Comparison of ENCODE assay signal across 10 mouse cellular contexts in the genomic region with DNA sequence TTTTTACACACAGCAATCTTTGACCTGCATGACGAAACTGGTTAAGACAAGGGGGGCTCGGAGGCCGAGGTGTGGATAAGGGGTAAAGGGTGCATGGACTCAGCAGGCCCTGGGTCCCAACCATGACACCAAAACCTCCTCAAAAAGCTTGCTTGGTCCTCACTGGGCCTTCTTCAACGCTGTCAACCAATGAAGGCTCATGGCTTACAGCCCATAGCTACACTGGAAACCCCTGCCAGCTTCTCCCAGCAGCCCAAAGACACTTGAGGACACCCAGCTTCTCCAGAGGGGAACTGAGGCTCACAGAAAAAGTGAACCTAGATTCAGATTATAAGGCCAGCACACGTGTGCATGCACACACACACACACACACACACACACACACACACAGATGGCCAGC. TPM values are rescaled to one million over a fixed set of nuclear protein-coding genes. Genes with fewer than 3 reads are reported as not detected.
A peak's percentile ranks its signal among the peaks of the same experiment; 100 is the strongest.
DNase-seq lines count a peak whose midpoint lies in the region; ATAC-seq and TF ChIP-seq lines count a peak whose summit lies in the region.
"Had no signal": no experiment of that assay in that cellular context is flagged by ENCODE, and none has a peak within 500 bp of the region (broad histone marks: within the 10 kb centered on the region; RNA-seq: fewer than 3 reads in every experiment).

No protein-coding gene starts in this region.

- no peak for DNase-seq in heart, adult 8-10 months (ENCODE audit: low spot score)
- DNase-seq in stomach, postnatal 0 days (ENCODE audit: low spot score), result no peak
- DNase-seq in hindbrain, postnatal 0 days (ENCODE audit: low spot score), result peak; percentile 28
- DNase-seq in layer of hippocampus, adult 2 months (ENCODE audit: low spot score in 2 of 2), result no peak
- DNase-seq: gastrocnemius, postnatal 25 days had no signal

- H3K27ac ChIP-seq in heart, embryonic 15.5 days, result peak overlapping the region; percentile 41
- H3K27ac ChIP-seq in stomach, embryonic 14.5 days (ENCODE audit: low read length), result peak overlapping the region; percentile 10; the same call in 1 of the 2 replicates
- no peak overlapping the region for H3K27ac ChIP-seq in stomach, postnatal 0 days (replicated peaks)
- no peak overlapping the region for H3K27ac ChIP-seq in hindbrain, postnatal 0 days
- H3K27ac ChIP-seq in layer of hippocampus, adult 2 months, result no peak overlapping the region
- H3K27ac ChIP-seq: stomach, embryonic 15.5 days had no signal

- H3K36me3 ChIP-seq in heart, embryonic 15.5 days, result no peaks in the 10 kb centered on the region
- no peaks in the 10 kb centered on the region for H3K36me3 ChIP-seq in stomach, embryonic 14.5 days (ENCODE audit: control insufficient read depth, insufficient read depth, low read length)
- no peaks in the 10 kb centered on the region for H3K36me3 ChIP-seq in stomach, postnatal 0 days (ENCODE audit: control insufficient read depth, insufficient read depth, low read length)
- no peaks in the 10 kb centered on the region for H3K36me3 ChIP-seq in hindbrain, postnatal 0 days (ENCODE audit: insufficient read depth, low read length)
- H3K36me3 ChIP-seq: stomach, embryonic 15.5 days had no signal

- H3K9ac ChIP-seq in heart, embryonic 15.5 days, result no peak overlapping the region
- H3K9ac ChIP-seq in stomach, embryonic 14.5 days (replicated peaks; ENCODE audit: low read depth, low read length), result no peak overlapping the region
- no peak overlapping the region for H3K9ac ChIP-seq in stomach, postnatal 0 days (ENCODE audit: low read length)
- H3K9ac ChIP-seq in hindbrain, postnatal 0 days (replicated peaks; ENCODE audit: low read length), result no peak overlapping the region
- H3K9ac ChIP-seq: stomach, embryonic 15.5 days had no signal

- peaks cover 64% of the 10 kb centered on the region for H3K4me1 ChIP-seq in heart, embryonic 15.5 days (replicated peaks)
- peaks cover 25% of the 10 kb centered on the region for H3K4me1 ChIP-seq in stomach, embryonic 14.5 days (ENCODE audit: control insufficient read depth, insufficient read depth, low read length)
- H3K4me1 ChIP-seq in stomach, postnatal 0 days (replicated peaks; ENCODE audit: control insufficient read depth, insufficient read depth), result no peaks in the 10 kb centered on the region; the same call in 1 of the 2 replicates
- peaks cover 26% of the 10 kb centered on the region for H3K4me1 ChIP-seq in hindbrain, postnatal 0 days (ENCODE audit: insufficient read depth, low read length)

- H3K4me2 ChIP-seq in heart, embryonic 15.5 days, result no peak overlapping the region
- H3K4me2 ChIP-seq in stomach, embryonic 14.5 days (replicated peaks; ENCODE audit: low read depth, low read length), result no peak overlapping the region
- H3K4me2 ChIP-seq in stomach, postnatal 0 days (replicated peaks; ENCODE audit: low read depth), result no peak overlapping the region
- H3K4me2 ChIP-seq in hindbrain, postnatal 0 days (ENCODE audit: low read depth, low read length), result no peak overlapping the region
- H3K4me2 ChIP-seq: stomach, embryonic 15.5 days had no signal

- no peak overlapping the region for H3K4me3 ChIP-seq in heart, embryonic 15.5 days
- no peak overlapping the region for H3K4me3 ChIP-seq in stomach, embryonic 14.5 days (ENCODE audit: low read depth, low read length)
- H3K4me3 ChIP-seq in stomach, postnatal 0 days (ENCODE audit: low read depth, low read length), result no peak overlapping the region
- H3K4me3 ChIP-seq in hindbrain, postnatal 0 days (ENCODE audit: low read length), result no peak overlapping the region
- H3K4me3 ChIP-seq in layer of hippocampus, adult 2 months, result no peak overlapping the region
- H3K4me3 ChIP-seq: stomach, embryonic 15.5 days had no signal

- H3K27me3 ChIP-seq in heart, embryonic 15.5 days, result no peaks in the 10 kb centered on the region
- no peaks in the 10 kb centered on the region for H3K27me3 ChIP-seq in stomach, embryonic 14.5 days (ENCODE audit: control insufficient read depth, insufficient read depth, low read length)
- H3K27me3 ChIP-seq in stomach, postnatal 0 days (ENCODE audit: control insufficient read depth, insufficient read depth, low read length), result no peaks in the 10 kb centered on the region
- H3K27me3 ChIP-seq in hindbrain, postnatal 0 days (ENCODE audit: insufficient read depth, low read length), result no peaks in the 10 kb centered on the region
- H3K27me3 ChIP-seq: stomach, embryonic 15.5 days had no signal

- 21% methylated on average over 5 of the region's 5 CpGs for WGBS in heart, embryonic 15.5 days
- 37% methylated on average over 5 of the region's 5 CpGs for WGBS in stomach, embryonic 14.5 days
- WGBS in stomach, postnatal 0 days, result 52% methylated on average over 5 of the region's 5 CpGs
- WGBS in hindbrain, postnatal 0 days, result 21% methylated on average over 5 of the region's 5 CpGs

- H3K9me3 ChIP-seq in heart, embryonic 15.5 days (replicated peaks), result no peaks in the 10 kb centered on the region
- no peaks in the 10 kb centered on the region for H3K9me3 ChIP-seq in stomach, embryonic 14.5 days (ENCODE audit: control insufficient read depth, low read depth, low read length)
- no peaks in the 10 kb centered on the region for H3K9me3 ChIP-seq in stomach, postnatal 0 days (ENCODE audit: control insufficient read depth, low read length)
- H3K9me3 ChIP-seq in hindbrain, postnatal 0 days (ENCODE audit: low read length), result no peaks in the 10 kb centered on the region
- H3K9me3 ChIP-seq: stomach, embryonic 15.5 days had no signal

- TF ChIP-seq EP300 in stomach, postnatal 0 days (optimal IDR thresholded peaks at IDR 0.05), result no peak

- no peak for TF ChIP-seq CTCF in stomach, postnatal 0 days (IDR thresholded peaks at IDR 0.05; ENCODE audit: low read depth)
- TF ChIP-seq CTCF in hindbrain, postnatal 0 days (IDR thresholded peaks at IDR 0.05; ENCODE audit: low read depth), result no peak
- no peak for TF ChIP-seq CTCF in layer of hippocampus, adult 2 months (conservative IDR thresholded peaks at IDR 0.05)

- ATAC-seq in heart, embryonic 15.5 days (replicated peaks; ENCODE audit: insufficient number of reproducible peaks, insufficient read depth, low FRiP score, low read depth), result no peak
- no peak for ATAC-seq in stomach, embryonic 14.5 days (ENCODE audit: insufficient number of reproducible peaks, insufficient read depth, low FRiP score, low read depth)
- no peak for ATAC-seq in stomach, postnatal 0 days (ENCODE audit: low FRiP score, low TSS enrichment)
- ATAC-seq in hindbrain, postnatal 0 days, result no peak
- ATAC-seq in activated CD4-positive, CD25-positive, alpha-beta regulatory T cell, adult 4 months, result no peak

RNA-seq across cellular contexts. Expression of a gene that starts 19.3 kb away (rescaled TPM):
- polyA plus RNA-seq in heart, embryonic 15.5 days (2015; fragmentation: Nextera tagmentation; extraction: Ambion mirVana), result 4.7 and 5.7 TPM in 2 replicates
- total RNA-seq in heart, adult 8-10 months (2022), result 10 to 100 TPM; 38.2 to 46.2 (median 40.0) TPM
- polyA plus RNA-seq in stomach, embryonic 14.5 days (2014; fragmentation: Nextera tagmentation; extraction: Ambion mirVana), result 8.9 and 10.2 TPM in 2 replicates
- polyA plus RNA-seq in stomach, postnatal 0 days (2015; fragmentation: Nextera tagmentation; extraction: Ambion mirVana), result 6.7 and 7.0 TPM in 2 replicates
- total RNA-seq in hindbrain, postnatal 0 days (2014; rRNA removed), result 86.3 and 94.7 TPM in 2 replicates
- 16.9 and 17.0 TPM in 2 replicates for polyA plus RNA-seq in hindbrain, postnatal 0 days (2015; fragmentation: Nextera tagmentation; extraction: Ambion mirVana)
- 10 to 100 TPM; 68.4 to 68.5 TPM for total RNA-seq in layer of hippocampus, adult 2 months (2021)
- polyA plus RNA-seq in activated CD4-positive, CD25-positive, alpha-beta regulatory T cell, adult 4 months (2017; shearing (Covaris generic)), result under 1 TPM; 0.25 to 0.42 TPM
- total RNA-seq: monocyte, adult 5-6 weeks had no signal

RNA-seq across cellular contexts. Expression of a gene that starts 50.1 kb away (rescaled TPM):
- 1.0 TPM in 2 replicates for polyA plus RNA-seq in heart, embryonic 15.5 days (2015; fragmentation: Nextera tagmentation; extraction: Ambion mirVana)
- 1 to 10 TPM; 1.2 to 2.0 (median 1.5) TPM for total RNA-seq in heart, adult 8-10 months (2022)
- polyA plus RNA-seq in stomach, embryonic 14.5 days (2014; fragmentation: Nextera tagmentation; extraction: Ambion mirVana), result 0.69 and 0.72 TPM in 2 replicates
- 0.23 and 0.24 TPM in 2 replicates for polyA plus RNA-seq in stomach, postnatal 0 days (2015; fragmentation: Nextera tagmentation; extraction: Ambion mirVana)
- 10.2 and 10.8 TPM in 2 replicates for total RNA-seq in hindbrain, postnatal 0 days (2014; rRNA removed)
- polyA plus RNA-seq in hindbrain, postnatal 0 days (2015; fragmentation: Nextera tagmentation; extraction: Ambion mirVana), result 2.8 and 3.2 TPM in 2 replicates
- 1 to 10 TPM; 5.1 to 6.4 TPM for total RNA-seq in layer of hippocampus, adult 2 months (2021)
- under 1 TPM in 1 of 2 experiments, not detected in 1; 0.08 TPM for polyA plus RNA-seq in activated CD4-positive, CD25-positive, alpha-beta regulatory T cell, adult 4 months (2017; shearing (Covaris generic))
- total RNA-seq: monocyte, adult 5-6 weeks had no signal

Comparison
In these comparisons a context has a peak if more than half of its experiments do, and no peak if none do; other contexts are left out.
1. H3K27ac ChIP-seq: peak in heart, embryonic 15.5 days (single experiment) and stomach, embryonic 14.5 days (single experiment); none in stomach, postnatal 0 days (single experiment), hindbrain, postnatal 0 days (single experiment) and layer of hippocampus, adult 2 months (single experiment).